Mouse (Mus musculus): Measurements from ENCODE around the gene Erg28. TPM values are rescaled to one million over a fixed set of nuclear protein-coding genes. Genes with fewer than 3 reads are reported as not detected.

The Erg28 gene
- total and polyA plus RNA-seq, 2 experiments from 2014 or later = 68.1 to 118 TPM

DNA sequence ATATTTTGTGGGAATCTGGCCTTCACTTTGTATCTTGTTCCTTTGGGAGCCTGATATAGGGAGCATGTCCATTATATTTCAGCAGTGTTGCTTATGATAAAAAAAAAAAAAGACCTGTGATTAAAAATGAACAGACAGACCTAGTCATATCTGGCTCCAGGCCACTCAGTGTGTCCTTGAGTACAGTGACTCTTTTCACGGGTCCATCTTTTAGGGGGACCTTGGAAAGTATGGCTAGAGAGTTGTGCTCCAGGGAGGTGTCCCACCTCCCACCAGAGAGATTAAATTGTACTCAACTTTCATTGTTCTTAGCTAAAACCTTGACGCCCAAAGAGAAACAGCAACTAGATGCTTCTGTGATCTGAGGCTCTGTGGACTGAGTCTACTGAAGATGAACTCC is 30.3 kb downstream of the Erg28 start:
- H3K4me2 ChIP-seq (ENCODE audit: low read depth) = no peak overlapping the region
- ATAC-seq = no peak
- no peak overlapping the region for H3K4me3 ChIP-seq (ENCODE audit: low read depth, low read length)
- 80% methylated on average over 2 of the region's 2 CpGs for WGBS
- no peaks in the 10 kb centered on the region for H3K36me3 ChIP-seq (ENCODE audit: insufficient read depth)
- H3K4me1 ChIP-seq (ENCODE audit: insufficient read depth) = no peaks in the 10 kb centered on the region
- H3K27ac ChIP-seq (ENCODE audit: low read depth, low read length) = no peak overlapping the region
- H3K9ac ChIP-seq = no peak overlapping the region
- no peak for DNase-seq
- no peaks in the 10 kb centered on the region for H3K9me3 ChIP-seq (ENCODE audit: low read length)
- H3K27me3 ChIP-seq (ENCODE audit: insufficient read depth, low read length) = no peaks in the 10 kb centered on the region
- TF ChIP-seq CTCF (IDR thresholded peaks at IDR 0.05; ENCODE audit: low read depth) = no peak

DNA sequence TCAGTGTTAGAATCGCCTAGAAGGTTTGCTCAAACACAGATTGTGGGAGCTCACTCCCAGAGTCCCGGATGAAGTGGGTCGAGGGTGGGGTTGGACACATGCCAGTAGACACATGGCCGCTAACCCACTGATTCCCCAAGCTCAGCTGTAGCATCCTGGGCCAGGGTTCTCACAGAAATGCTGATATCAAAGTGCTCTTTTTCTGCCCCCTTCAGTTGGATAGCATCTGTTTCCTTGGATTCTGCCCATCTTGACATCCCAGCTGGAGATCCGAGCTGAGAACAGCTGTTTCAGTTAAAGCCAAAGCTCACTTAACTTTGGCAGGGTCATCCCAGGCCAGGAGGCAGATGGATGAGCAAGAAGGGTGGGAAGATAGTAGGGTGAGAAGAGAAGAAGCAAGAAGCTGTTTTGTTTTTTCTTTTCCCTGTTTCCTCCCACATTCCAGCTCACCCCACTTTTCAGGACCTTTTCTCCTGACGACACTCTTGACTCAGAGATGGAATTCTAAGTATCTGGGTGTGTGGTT is 31.5 kb downstream of the Erg28 start:
- 60% methylated on average over 6 of the region's 6 CpGs for WGBS
- no peak overlapping the region for H3K4me3 ChIP-seq (ENCODE audit: low read depth, low read length)
- DNase-seq (peak; percentile 33), ATAC-seq (0 out of 2 replicates have a peak, but pooled peaks have one; percentile 20)
- no peak overlapping the region for H3K4me2 ChIP-seq (ENCODE audit: low read depth)
- H3K27ac ChIP-seq (ENCODE audit: low read depth, low read length) = no peak overlapping the region
- no peak overlapping the region for H3K9ac ChIP-seq
- no peaks in the 10 kb centered on the region for H3K9me3 ChIP-seq (ENCODE audit: low read length)
- no peaks in the 10 kb centered on the region for H3K4me1 ChIP-seq (ENCODE audit: insufficient read depth)
- no peak for TF ChIP-seq CTCF (IDR thresholded peaks at IDR 0.05; ENCODE audit: low read depth)
- H3K27me3 ChIP-seq (ENCODE audit: insufficient read depth, low read length) = no peaks in the 10 kb centered on the region
- no peaks in the 10 kb centered on the region for H3K36me3 ChIP-seq (ENCODE audit: insufficient read depth)

DNA sequence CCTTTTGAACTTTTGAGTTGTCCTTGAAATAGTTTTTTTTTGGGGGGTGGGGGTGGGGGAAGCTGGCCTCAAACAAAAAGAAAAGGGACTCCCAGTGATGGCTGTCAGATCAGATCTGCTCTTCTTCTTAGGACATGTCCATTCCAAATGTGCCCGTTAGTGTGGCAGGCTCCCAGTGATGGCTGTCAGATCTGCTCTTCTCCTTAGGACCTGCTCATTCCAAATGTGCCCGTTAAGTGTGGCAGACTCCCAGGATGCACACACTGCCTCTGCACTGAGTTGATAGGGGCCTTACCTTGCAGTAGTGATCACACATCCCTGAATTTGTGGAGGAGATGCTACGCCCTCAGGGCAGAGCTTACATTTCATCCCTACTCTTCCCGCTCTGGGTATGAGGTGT is 32.2 kb downstream of the Erg28 start:
- Histone ChIP-seq H3K4me1 (ENCODE audit: insufficient read depth) (no peaks in the 10 kb centered on the region), H3K9ac (no peak overlapping the region), H3K4me2 (ENCODE audit: low read depth) (no peak overlapping the region), H3K9me3 (ENCODE audit: low read length) (no peaks in the 10 kb centered on the region), H3K4me3 (ENCODE audit: low read depth, low read length) (no peak overlapping the region), H3K27ac (ENCODE audit: low read depth, low read length) (no peak overlapping the region), H3K36me3 (ENCODE audit: insufficient read depth) (no peaks in the 10 kb centered on the region), H3K27me3 (ENCODE audit: insufficient read depth, low read length) (no peaks in the 10 kb centered on the region)
- ATAC-seq (no peak), DNase-seq (no peak)
- no peak for TF ChIP-seq CTCF (IDR thresholded peaks at IDR 0.05; ENCODE audit: low read depth)
- WGBS = 77% methylated on average over 4 of the region's 4 CpGs

DNA sequence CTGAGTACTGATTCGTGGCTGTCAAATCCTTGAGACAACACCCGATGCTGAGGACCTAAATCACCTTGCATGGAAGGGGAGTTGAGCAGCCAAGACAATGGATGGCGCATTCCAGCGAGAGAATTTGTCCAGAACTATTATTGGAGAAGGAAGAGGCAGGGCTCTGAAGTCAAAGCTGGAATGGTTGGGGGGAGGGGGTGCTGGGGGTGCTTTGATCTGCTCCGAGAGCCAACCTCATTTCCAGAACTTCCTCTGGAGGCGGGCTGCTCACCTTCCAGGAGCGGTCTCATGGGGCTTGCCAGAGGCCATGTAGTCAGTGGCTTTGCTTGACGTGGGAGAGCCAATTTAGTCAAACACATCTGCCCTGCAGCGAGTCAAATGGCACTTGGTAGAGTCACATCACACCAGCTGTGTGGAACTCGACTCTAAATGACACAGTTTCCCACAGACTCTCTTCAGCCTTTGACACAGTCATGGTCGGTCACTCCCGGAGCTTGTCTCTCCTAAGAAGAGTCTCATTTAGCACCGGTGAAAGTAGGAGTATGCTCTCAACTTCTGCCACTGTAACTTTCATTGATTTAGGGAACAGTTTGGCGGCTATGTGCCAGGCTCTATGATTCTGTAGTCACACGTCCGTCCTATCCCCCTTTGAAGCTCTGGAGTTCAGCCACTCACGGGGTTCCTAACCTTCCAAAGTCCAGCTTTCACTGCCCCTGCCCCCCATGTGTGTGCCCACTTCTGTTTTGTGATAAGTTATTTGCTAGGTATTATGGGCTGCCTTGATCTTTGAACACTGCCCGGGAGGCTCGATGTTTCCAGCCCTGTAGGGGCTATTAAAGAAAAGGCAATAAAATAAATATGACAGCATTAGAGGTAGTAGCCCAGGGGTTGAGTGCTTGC is 39.2 kb downstream of the Erg28 start:
- ATAC-seq (no peak), DNase-seq (no peak)
- Histone ChIP-seq H3K36me3 (ENCODE audit: insufficient read depth) (no peaks in the 10 kb centered on the region), H3K9me3 (ENCODE audit: low read length) (no peaks in the 10 kb centered on the region), H3K4me2 (ENCODE audit: low read depth) (no peak overlapping the region), H3K9ac (no peak overlapping the region), H3K27me3 (ENCODE audit: insufficient read depth, low read length) (no peaks in the 10 kb centered on the region), H3K4me1 (ENCODE audit: insufficient read depth) (no peaks in the 10 kb centered on the region), H3K4me3 (ENCODE audit: low read depth, low read length) (no peak overlapping the region), H3K27ac (ENCODE audit: low read depth, low read length) (no peak overlapping the region)
- 78% methylated on average over 19 of the region's 19 CpGs for WGBS
- no peak for TF ChIP-seq CTCF (IDR thresholded peaks at IDR 0.05; ENCODE audit: low read depth)

DNA sequence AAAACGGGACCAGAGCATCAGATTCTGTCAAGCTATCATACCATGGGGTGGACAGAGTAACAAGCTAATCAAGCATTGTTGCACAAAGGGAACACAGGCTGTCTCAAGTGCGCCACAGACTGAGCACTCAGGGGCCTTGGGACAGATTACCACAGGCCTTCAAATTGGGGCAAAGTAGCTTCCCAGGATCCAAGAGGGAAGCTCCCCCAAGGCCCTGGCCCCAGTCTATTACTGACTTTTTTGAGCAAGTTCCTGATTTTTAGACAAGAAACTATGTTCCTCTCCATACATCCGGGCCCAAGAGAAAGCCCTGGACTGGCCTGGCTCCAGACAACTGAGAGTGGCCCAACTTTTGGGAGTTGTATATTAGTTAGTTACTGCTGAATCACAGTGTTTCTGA is 42.7 kb downstream of the Erg28 start:
- Histone ChIP-seq H3K4me1 (ENCODE audit: insufficient read depth) (no peaks in the 10 kb centered on the region), H3K9me3 (ENCODE audit: low read length) (no peaks in the 10 kb centered on the region), H3K4me2 (ENCODE audit: low read depth) (no peak overlapping the region), H3K27ac (ENCODE audit: low read depth, low read length) (no peak overlapping the region), H3K4me3 (ENCODE audit: low read depth, low read length) (no peak overlapping the region), H3K9ac (no peak overlapping the region), H3K27me3 (ENCODE audit: insufficient read depth, low read length) (no peaks in the 10 kb centered on the region), H3K36me3 (ENCODE audit: insufficient read depth) (no peaks in the 10 kb centered on the region)
- no peak for TF ChIP-seq CTCF (IDR thresholded peaks at IDR 0.05; ENCODE audit: low read depth)
- no peak for DNase-seq
- 83% methylated on average over 3 of the region's 3 CpGs for WGBS
- no peak for ATAC-seq

DNA sequence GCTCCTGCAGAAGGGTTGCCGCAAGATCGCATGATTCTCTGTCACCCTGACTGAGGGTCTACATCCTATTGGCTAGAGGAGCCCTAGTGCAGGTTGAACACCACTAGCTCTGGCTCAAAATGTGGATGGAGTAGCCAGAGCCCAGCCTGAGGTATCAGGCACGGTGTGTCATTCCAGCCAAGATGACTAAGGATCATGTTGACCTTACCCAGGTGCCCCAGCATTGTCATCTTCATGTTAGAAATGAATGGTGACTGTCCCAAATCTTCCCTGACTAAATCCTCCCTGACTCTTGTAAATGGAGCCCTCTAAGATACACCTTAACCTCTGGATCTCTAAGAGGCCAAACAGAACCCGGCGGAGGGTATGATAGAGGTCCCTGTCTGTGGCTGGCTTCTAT is 44.6 kb downstream of the Erg28 start:
- TF ChIP-seq CTCF (IDR thresholded peaks at IDR 0.05; ENCODE audit: low read depth) = no peak
- H3K27ac ChIP-seq (ENCODE audit: low read depth, low read length) = no peak overlapping the region

DNA sequence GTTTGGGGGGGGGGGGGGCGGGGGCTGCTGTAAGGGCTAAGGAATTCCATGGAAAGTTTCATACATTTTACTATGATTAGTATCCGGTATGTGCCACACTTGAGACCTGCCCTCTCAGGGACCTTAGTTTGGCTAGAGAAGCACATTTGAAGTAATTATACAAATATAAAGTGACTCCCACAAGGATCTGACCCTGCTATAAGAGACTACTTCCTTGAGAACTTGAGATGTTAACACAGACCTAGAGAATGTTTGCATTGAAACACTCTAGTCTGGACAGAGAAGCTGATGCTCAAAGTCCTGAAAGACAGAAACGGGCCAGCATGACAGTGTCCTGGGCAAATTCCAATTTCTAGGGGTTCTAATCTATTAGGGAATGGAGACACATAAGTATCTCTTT is 45.4 kb downstream of the Erg28 start:
- H3K4me3 ChIP-seq (ENCODE audit: low read depth, low read length) = no peak overlapping the region
- no peak overlapping the region for H3K9ac ChIP-seq
- H3K27ac ChIP-seq (ENCODE audit: low read depth, low read length) = no peak overlapping the region
- no peaks in the 10 kb centered on the region for H3K36me3 ChIP-seq (ENCODE audit: insufficient read depth)
- H3K4me2 ChIP-seq (ENCODE audit: low read depth) = no peak overlapping the region
- no peaks in the 10 kb centered on the region for H3K9me3 ChIP-seq (ENCODE audit: low read length)
- DNase-seq = no peak
- 92% methylated on average over 3 of the region's 3 CpGs for WGBS
- no peaks in the 10 kb centered on the region for H3K27me3 ChIP-seq (ENCODE audit: insufficient read depth, low read length)
- H3K4me1 ChIP-seq (ENCODE audit: insufficient read depth) = no peaks in the 10 kb centered on the region
- ATAC-seq = no peak
- no peak for TF ChIP-seq CTCF (IDR thresholded peaks at IDR 0.05; ENCODE audit: low read depth)

More for the DNA sequence above, 44.6 kb downstream of the Erg28 start:
- H3K4me3 ChIP-seq (ENCODE audit: low read depth, low read length) = no peak overlapping the region
- 94% methylated on average over 5 of the region's 5 CpGs for WGBS
- H3K4me1 ChIP-seq (ENCODE audit: insufficient read depth) = no peaks in the 10 kb centered on the region
- no peaks in the 10 kb centered on the region for H3K9me3 ChIP-seq (ENCODE audit: low read length)
- DNase-seq = no peak
- ATAC-seq = no peak
- no peak overlapping the region for H3K4me2 ChIP-seq (ENCODE audit: low read depth)
- no peak overlapping the region for H3K9ac ChIP-seq
- no peaks in the 10 kb centered on the region for H3K36me3 ChIP-seq (ENCODE audit: insufficient read depth)
- no peaks in the 10 kb centered on the region for H3K27me3 ChIP-seq (ENCODE audit: insufficient read depth, low read length)
